Mouse (Mus musculus) layer of hippocampus, adult 11-12 months (tissue): Measurements from ENCODE around the gene Comtd1.

Source experiments
- DNase-seq: peaks from one replicate; pipeline ENCODE4 v3.0.0; 2022; ENCODE audit warnings: low spot score

The Comtd1 gene

DNA sequence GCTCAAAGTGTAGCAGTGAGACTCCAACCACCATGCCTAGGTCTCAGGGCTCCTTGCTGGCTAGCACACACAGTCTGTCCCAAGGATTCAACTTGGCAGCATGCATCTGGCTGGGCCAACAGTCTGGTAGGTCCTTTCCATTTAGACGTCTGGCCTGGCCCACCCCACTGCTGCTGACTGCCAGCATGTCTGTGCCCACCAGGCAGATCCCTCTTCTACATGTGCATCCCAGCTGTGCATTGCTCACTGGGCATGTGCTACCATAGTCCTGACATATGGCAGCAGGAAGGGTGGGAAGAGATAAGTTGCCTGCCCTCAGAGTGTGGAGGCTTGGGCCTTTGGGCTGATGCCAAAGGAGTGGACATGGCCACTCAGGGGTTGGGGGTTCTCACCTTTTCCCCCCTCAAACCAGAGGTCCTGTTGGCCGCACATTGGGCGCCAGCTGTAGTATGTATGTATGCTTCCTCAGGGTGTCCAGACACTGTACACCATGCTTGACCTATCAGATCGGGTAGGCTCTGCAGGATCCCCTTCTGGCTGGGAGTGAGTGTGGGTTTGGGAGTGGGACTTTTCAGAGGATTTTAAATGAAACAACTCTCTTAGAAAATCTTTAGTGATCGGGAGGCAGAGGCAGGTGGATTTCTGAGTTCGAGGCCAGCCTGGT, 46.1 kb downstream of the Comtd1 start:
- DNase-seq: no peak

- no peak for DNase-seq
Measured at GRCm38 (mm10) chr14:21801624-21802023, 47.2 kb downstream of the Comtd1 start.

GRCm38 (mm10) chr14:21800641-21801040, 48.1 kb downstream of the Comtd1 start:
- no peak for DNase-seq
